Mouse (Mus musculus) liver, embryonic 13.5 days (tissue): ENCODE measurements around the gene Ahnak2. TPM values are rescaled to one million over a fixed set of nuclear protein-coding genes. Genes with fewer than 3 reads are reported as not detected.

Source experiments
- ATAC-seq: fragments of 200-750 bp; cut with Nextera tagmentation; 2 replicates; pipeline ENCODE4 v1.8.0; 2017; ENCODE audit warnings: low read depth, mild to moderate bottlenecking, moderate number of reproducible peaks, moderate library complexity
- DNase-seq: peaks from one replicate; pipeline ENCODE4 v3.0.0; 2022
- H3K27ac ChIP-seq: fragments of 300-500 bp; sonication (generic); 2 replicates; pipeline ENCODE4 v1.5.1; 2015; ENCODE audit warnings: moderate library complexity, mild to moderate bottlenecking, inconsistent platforms
- H3K27me3 ChIP-seq: fragments of 300-500 bp; sonication (generic); 2 replicates; pipeline ENCODE4 v1.6.1; 2015; ENCODE audit warnings: mild to moderate bottlenecking, inconsistent platforms
- H3K36me3 ChIP-seq: fragments of 300-500 bp; sonication (generic); 2 replicates; pipeline ENCODE4 v1.6.1; 2015; ENCODE audit warnings: mild to moderate bottlenecking, inconsistent platforms
- H3K4me1 ChIP-seq: fragments of 300-500 bp; sonication (generic); replicated peaks from 2 replicates; pipeline ENCODE4 v1.6.1; 2015; ENCODE audit warnings: inconsistent platforms
- H3K4me2 ChIP-seq: fragments of 300-500 bp; sonication (generic); 2 replicates; pipeline ENCODE4 v1.6.1; 2015; ENCODE audit warnings: inconsistent platforms, mild to moderate bottlenecking, moderate library complexity
- H3K4me3 ChIP-seq: fragments of 300-500 bp; sonication (generic); replicated peaks from 2 replicates; pipeline ENCODE4 v1.5.1; 2015; ENCODE audit warnings: mild to moderate bottlenecking, inconsistent platforms
- H3K9ac ChIP-seq: fragments of 300-500 bp; sonication (generic); 2 replicates; pipeline ENCODE4 v1.6.1; 2015; ENCODE audit warnings: mild to moderate bottlenecking, inconsistent platforms
- H3K9me3 ChIP-seq: fragments of 300-500 bp; sonication (generic); replicated peaks from 2 replicates; pipeline ENCODE4 v1.6.1; 2016; ENCODE audit warnings: inconsistent platforms
- WGBS: fragments of 180-500 bp; shearing (Covaris S2); methylation state at CpG from one replicate; pipeline ENCODE4 v1.1.7; 2015; ENCODE audit not compliant: insufficient replicate concordance; 5-methylcytosine and 5-hydroxymethylcytosine counted together
- polyA plus RNA-seq: library from polyadenylated mRNA; unstranded; fragments of >200 nt; fragmentation: Nextera tagmentation; extraction: Ambion mirVana; gene quantifications from 2 replicates; pipeline ENCODE4 v1.2.1, GENCODE M21; 2015

Gene Ahnak2
- polyA plus RNA-seq, 1 experiment from 2014 or later, result 0.15 TPM

DNA sequence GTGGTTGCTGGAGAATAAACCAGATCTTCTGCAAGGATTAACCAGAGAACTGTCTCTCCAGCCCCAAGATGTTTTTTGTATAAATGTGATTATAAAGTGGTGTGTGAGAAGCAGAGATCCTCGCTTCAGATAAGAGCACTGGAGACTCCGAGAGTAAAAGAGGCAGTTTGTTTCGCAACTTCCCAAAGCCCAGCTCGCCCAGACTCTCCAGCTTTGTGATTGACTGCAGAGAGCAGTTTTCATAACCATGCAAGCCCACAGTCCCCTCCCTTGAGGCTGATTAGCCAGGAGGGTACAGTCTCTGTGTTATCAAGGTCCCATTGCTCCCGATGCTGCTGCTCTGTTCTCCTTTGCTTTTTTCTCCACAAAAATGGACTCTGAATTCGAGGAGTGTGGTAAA, 31.1 kb upstream of the Ahnak2 start:
- Histone ChIP-seq H3K9ac (no peak overlapping the region), H3K9me3 (no peaks in the 10 kb centered on the region), H3K27me3 (no peaks in the 10 kb centered on the region), H3K4me3 (no peak overlapping the region), H3K4me1 (peaks cover 37% of the 10 kb centered on the region), H3K27ac (no peak overlapping the region), H3K4me2 (no peak overlapping the region), H3K36me3 (peaks cover 9% of the 10 kb centered on the region)
- 10% methylated on average over 6 of the region's 6 CpGs for WGBS
- ATAC-seq (no peak), DNase-seq (no peak)

DNA sequence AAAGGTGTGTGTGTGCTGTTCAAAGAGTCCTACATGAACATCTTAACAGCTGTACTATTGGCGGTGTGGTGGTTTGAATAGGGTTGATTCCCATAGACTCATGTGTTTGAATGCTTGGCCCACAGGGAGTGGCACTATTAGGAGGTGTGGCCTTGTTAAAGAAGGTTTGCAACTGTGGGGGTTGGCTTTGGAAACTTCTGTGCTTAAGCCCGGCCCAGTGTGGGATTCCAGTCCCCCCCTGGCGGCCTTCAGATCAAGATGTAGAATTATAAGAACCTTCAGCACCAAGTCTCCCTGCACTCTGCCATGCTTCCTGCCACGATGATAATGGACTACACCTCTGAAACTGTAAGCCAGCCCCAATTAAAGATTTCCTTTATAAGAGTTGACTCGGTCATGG, 30.0 kb upstream of the Ahnak2 start:
- Histone ChIP-seq H3K27ac (no peak overlapping the region), H3K36me3 (peaks cover 14% of the 10 kb centered on the region), H3K9ac (no peak overlapping the region), H3K27me3 (no peaks in the 10 kb centered on the region), H3K4me2 (no peak overlapping the region), H3K4me1 (peaks cover 44% of the 10 kb centered on the region), H3K4me3 (no peak overlapping the region), H3K9me3 (no peaks in the 10 kb centered on the region)
- 71% methylated on average over 5 of the region's 5 CpGs for WGBS
- DNase-seq (no peak), ATAC-seq (no peak)

DNA sequence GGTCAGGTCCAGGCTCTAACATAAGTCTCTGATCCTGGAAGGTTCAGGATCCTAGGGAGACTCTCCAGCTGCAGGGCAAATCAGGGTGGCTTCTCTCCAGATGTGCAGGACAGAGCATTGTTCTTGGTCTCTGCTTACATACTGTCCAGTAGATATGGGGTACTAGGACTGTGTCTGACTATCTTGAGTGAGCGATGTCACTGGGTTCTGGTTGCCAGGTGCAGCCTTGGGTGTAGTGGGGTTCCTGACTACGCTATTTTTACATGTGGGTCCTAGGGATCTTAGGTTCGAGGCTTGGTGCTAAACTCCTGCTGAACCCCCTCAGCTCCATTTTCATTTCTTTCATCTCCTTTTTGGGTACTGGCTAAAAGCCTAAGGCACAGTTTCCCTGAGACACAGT, 28.1 kb upstream of the Ahnak2 start:
- H3K4me1 ChIP-seq, result peaks cover 62% of the 10 kb centered on the region
- WGBS, result 70% methylated on average over 3 of the region's 3 CpGs
- no peaks in the 10 kb centered on the region for H3K9me3 ChIP-seq
- peak overlapping the region; percentile 80 for H3K9ac ChIP-seq
- ATAC-seq (no peak), DNase-seq (no peak)
- H3K27me3 ChIP-seq, result no peaks in the 10 kb centered on the region
- peak overlapping the region; percentile 73 for H3K4me3 ChIP-seq
- peaks cover 33% of the 10 kb centered on the region for H3K36me3 ChIP-seq
- H3K4me2 ChIP-seq, result peak overlapping the region; percentile 81
- H3K27ac ChIP-seq, result peak overlapping the region; percentile 79

DNA sequence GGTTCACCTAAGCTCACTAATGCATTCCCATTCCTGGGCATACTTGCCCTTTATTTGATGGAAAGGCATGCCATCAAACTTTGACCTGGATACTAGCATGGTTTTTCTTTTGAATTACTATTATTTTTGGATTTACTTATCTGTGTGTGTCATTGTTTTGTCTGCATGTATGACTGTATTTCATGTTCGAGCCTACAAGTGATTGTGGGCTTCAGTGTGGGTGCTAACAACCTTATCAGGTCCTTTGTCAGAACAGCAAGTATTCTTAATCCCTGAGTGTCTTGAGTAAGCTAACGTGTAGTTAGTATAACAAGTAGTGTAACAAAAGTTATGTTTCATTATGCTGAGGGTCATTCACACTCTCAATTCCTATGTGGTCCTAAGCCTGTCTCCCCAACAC, 27.7 kb upstream of the Ahnak2 start:
- H3K27ac ChIP-seq, result peak overlapping the region; percentile 79
- no peaks in the 10 kb centered on the region for H3K9me3 ChIP-seq
- H3K4me1 ChIP-seq, result peaks cover 66% of the 10 kb centered on the region
- H3K27me3 ChIP-seq, result no peaks in the 10 kb centered on the region
- ATAC-seq (no peak), DNase-seq (no peak)
- H3K36me3 ChIP-seq, result peaks cover 35% of the 10 kb centered on the region
- H3K4me2 ChIP-seq, result peak overlapping the region; percentile 81
- H3K4me3 ChIP-seq, result peak overlapping the region; percentile 73
- H3K9ac ChIP-seq, result peak overlapping the region; percentile 80
- WGBS, result 14% methylated on average over 2 of the region's 2 CpGs

DNA sequence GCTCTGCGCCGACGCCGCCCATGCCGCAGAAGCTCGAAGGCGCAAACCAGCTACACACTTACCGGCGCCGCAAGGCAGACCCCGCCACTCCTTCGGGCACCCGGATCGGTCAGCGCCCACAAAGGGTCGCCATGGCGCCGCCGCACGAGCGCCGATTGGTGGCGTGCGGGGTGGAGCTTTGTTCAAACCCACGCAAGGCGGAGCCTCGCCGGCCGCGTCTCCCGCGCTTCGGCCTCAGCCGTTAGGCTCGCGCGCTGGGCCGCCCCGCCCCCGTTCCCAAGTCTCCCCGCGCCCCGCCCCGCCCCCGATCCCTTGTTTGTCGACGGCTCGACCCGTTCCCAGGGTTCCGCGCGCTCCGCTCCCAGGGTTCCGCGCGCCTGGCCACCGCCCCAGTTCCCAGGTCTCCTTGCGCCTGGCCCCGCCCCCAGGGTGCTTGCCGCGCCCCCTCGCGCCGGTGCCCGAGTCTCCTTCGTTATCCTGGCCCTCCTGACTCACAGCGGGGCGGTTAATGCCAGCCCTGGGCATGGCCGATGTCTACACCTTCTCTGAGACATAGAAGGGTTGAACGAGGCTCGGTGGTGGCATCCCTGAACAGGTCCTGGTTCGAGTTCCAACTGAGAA, 26.9 kb upstream of the Ahnak2 start, which contains the start of gene Cdca4:
Gene Cdca4 (minus strand): TSS at position 180 of the 621 bp plus-strand sequence.
- Histone ChIP-seq H3K9ac (peak within 1 kb of the TSS; percentile 93), H3K36me3 (peaks cover 43% of the 10 kb centered on the region), H3K4me3 (peak within 1 kb of the TSS; percentile 95), H3K4me2 (peak within 1 kb of the TSS; percentile 83), H3K27me3 (no peaks in the 10 kb centered on the region), H3K4me1 (peaks cover 74% of the 10 kb centered on the region), H3K27ac (peak within 1 kb of the TSS; percentile 93), H3K9me3 (no peaks in the 10 kb centered on the region)
- ATAC-seq (peak; percentile 94), DNase-seq (peak; percentile 97)
- under 1% methylated on average over 71 of the region's 72 CpGs for WGBS

DNA sequence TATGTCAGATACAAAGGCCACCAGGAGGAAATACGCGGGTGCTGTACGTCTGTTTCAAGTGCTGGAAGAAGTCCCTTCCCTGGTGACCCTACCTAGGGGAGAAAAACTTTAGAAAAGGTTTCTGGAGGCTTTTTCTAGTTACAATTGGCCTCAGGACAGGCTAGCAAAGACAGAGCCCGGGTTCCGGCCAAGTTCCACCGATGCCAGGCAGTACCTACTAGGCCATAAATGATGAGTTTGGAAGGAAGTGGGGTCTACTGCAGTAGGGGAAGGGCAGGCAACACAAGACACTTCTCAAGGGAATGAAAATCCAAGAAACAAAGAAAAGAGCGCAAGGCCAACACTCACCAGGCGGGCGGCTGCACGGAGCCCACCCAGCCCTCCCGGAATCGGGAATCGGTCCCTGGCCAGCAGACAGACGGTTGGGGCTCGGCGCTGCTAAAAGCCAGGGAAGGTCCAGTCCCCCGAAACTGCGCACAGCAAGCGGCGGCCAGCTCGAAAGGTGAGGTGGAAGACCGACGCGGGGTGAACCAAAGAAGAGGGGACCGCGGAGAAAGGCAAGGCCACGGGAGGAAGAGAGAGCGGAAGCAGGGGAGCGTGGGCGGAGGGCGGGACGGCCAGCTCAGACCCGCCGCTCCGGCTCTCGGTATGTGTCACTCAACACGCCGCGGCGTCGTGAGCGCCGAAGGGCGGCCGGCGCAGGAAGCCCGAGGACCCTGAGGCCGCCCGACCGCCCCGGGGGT, 26.2 kb upstream of the Ahnak2 start:
- under 1% methylated on average over 47 of the region's 51 CpGs for WGBS
- ATAC-seq, result peak; percentile 67
- DNase-seq, result no peak
- Histone ChIP-seq H3K9ac (peak overlapping the region; percentile 93), H3K27ac (peak overlapping the region; percentile 93), H3K4me1 (peaks cover 77% of the 10 kb centered on the region), H3K4me3 (peak overlapping the region; percentile 95), H3K36me3 (peaks cover 50% of the 10 kb centered on the region), H3K27me3 (no peaks in the 10 kb centered on the region), H3K4me2 (peak overlapping the region; percentile 83), H3K9me3 (no peaks in the 10 kb centered on the region)

DNA sequence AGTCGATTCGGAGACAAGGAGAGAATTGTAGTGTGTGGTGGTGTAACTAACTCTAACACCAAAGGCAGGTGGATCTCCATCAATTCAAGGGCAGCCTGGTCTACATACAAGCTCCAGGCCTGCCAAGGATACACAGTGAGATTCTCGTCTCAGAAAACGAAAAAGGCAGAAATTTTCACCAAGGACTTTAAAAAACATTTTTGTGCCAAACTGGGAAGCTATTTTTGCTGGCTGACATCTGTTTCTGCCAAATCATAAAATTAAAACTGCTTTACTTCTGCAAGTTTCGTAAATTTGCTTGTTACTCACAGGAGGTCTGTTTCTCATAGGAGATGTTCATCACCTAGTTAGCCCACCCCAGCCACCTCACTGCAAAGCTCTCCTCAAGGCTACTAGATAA, 23.4 kb upstream of the Ahnak2 start:
- peak overlapping the region; percentile 93 for H3K9ac ChIP-seq
- WGBS, result 70% methylated on average over 5 of the region's 5 CpGs
- H3K4me2 ChIP-seq, result peak overlapping the region; percentile 83
- no peak for DNase-seq
- H3K27ac ChIP-seq, result 0 out of 2 replicates have a peak overlapping the region, but pooled peaks have one; percentile 40
- no peak for ATAC-seq
- H3K27me3 ChIP-seq, result no peaks in the 10 kb centered on the region
- H3K4me3 ChIP-seq, result peak overlapping the region; percentile 95
- H3K4me1 ChIP-seq, result peaks cover 79% of the 10 kb centered on the region
- H3K9me3 ChIP-seq, result no peaks in the 10 kb centered on the region
- peaks cover 65% of the 10 kb centered on the region for H3K36me3 ChIP-seq

DNA sequence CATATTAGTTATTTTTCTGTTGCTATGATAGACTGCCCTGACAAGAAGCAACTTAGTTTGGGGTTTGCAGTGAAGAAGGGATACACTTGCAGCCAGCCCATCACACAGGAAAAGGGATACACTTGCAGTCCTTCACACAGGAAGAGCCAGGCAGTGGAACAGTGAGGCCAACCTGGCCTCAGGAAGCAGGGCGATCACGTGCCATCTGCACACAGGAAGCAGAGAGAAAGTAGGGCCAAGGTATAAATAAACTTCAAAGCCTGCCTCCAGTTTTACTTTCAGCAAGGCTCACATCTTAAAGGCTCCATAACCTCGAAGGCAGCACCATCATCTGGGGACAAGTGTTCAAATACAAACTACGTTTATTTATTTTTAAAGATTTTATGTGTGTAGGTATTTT, 20.8 kb upstream of the Ahnak2 start:
- Histone ChIP-seq H3K4me2 (peak overlapping the region; percentile 19; the same call in 1 of the 2 replicates), H3K27me3 (no peaks in the 10 kb centered on the region), H3K4me1 (peaks cover 76% of the 10 kb centered on the region), H3K27ac (no peak overlapping the region), H3K4me3 (no peak overlapping the region), H3K9ac (0 out of 2 replicates have a peak overlapping the region, but pooled peaks have one; percentile 44), H3K36me3 (peaks cover 92% of the 10 kb centered on the region), H3K9me3 (no peaks in the 10 kb centered on the region)
- WGBS, result 42% methylated on average over 4 of the region's 4 CpGs
- ATAC-seq (no peak), DNase-seq (no peak)

DNA sequence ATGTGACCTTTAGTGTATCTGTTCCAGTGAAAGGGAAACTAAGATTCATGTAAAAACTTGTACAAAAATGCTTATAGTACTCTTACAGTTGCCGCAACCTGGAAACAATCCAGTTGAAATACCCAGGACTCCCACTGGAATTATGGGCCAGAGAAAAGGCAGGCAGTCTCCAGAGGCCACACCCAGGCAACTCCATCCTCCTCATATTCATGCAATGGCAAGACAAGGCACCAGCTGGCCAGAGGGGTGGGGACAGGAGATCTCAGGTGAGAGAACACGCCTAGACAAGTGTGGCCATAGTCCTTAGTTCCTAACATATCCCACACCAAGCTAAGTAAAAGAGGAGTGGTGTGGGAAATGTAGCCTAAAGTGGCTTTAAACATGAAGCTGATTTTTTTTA, 20.2 kb upstream of the Ahnak2 start:
- no peaks in the 10 kb centered on the region for H3K9me3 ChIP-seq
- no peak for DNase-seq
- H3K4me2 ChIP-seq, result peak overlapping the region; percentile 13; the same call in 1 of the 2 replicates
- peaks cover 71% of the 10 kb centered on the region for H3K4me1 ChIP-seq
- WGBS, result 75% methylated on average over 2 of the region's 2 CpGs
- no peaks in the 10 kb centered on the region for H3K27me3 ChIP-seq
- H3K9ac ChIP-seq, result no peak overlapping the region
- H3K27ac ChIP-seq, result no peak overlapping the region
- no peak overlapping the region for H3K4me3 ChIP-seq
- no peak for ATAC-seq
- peaks cover 94% of the 10 kb centered on the region for H3K36me3 ChIP-seq

DNA sequence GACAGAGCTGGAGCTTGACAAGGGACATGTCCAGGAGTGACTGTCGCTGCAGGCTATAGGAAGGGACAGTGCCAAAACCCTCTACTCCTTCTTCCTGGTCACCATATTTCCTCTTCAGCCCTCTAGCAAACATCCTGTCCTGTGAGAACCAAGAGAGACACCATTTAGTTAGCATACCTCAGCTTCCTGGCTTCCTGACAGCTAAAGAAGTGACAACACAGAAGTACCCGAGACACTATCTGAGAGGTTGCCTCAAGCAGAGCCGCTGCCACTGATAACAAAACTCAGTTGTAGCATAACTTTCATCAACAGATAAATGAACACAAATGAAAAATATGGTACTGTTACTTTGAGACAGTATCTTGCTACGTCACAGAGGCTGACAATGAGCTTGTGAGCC, 19.5 kb upstream of the Ahnak2 start:
- 34% methylated on average over 4 of the region's 4 CpGs for WGBS
- Histone ChIP-seq H3K4me2 (peak overlapping the region; percentile 3; the same call in 1 of the 2 replicates), H3K4me3 (no peak overlapping the region)

DNA sequence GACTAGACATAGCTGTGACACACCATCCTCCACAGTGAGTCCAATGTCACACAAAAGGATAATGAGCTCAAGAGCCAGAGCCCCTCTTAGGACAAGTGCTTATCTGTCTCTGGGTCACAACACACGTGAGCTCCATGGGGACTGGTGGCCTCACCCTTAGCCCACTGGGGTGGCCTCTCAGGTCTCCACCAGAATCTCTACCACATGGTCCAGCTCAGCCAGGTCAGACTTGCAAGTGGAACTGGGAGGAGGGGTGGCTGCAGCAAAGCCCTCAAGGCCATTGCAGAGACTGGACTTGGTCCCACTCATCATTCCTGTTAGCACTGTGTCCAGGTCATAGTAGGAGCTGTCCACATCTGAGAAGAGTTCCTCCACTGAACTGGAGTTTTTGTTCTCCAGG, 18.8 kb upstream of the Ahnak2 start:
- Histone ChIP-seq H3K4me3 (no peak overlapping the region), H3K9me3 (no peaks in the 10 kb centered on the region), H3K27me3 (no peaks in the 10 kb centered on the region), H3K36me3 (peaks cover 94% of the 10 kb centered on the region), H3K9ac (no peak overlapping the region), H3K27ac (no peak overlapping the region), H3K4me1 (peaks cover 57% of the 10 kb centered on the region), H3K4me2 (peak overlapping the region; percentile 3; the same call in 1 of the 2 replicates)
- DNase-seq, result no peak
- peak; percentile 21; the same call in 1 of the 2 replicates for ATAC-seq
- WGBS, result 15% methylated on average over 1 of the region's 1 CpGs

More for the DNA sequence above, 19.5 kb upstream of the Ahnak2 start:
- H3K27ac ChIP-seq, result peak overlapping the region; percentile 23; the same call in 1 of the 2 replicates
- no peaks in the 10 kb centered on the region for H3K27me3 ChIP-seq
- peaks cover 64% of the 10 kb centered on the region for H3K4me1 ChIP-seq
- peaks cover 94% of the 10 kb centered on the region for H3K36me3 ChIP-seq
- ATAC-seq (no peak; the same call in 1 of the 2 replicates), DNase-seq (no peak)
- H3K9me3 ChIP-seq, result no peaks in the 10 kb centered on the region
- H3K9ac ChIP-seq, result no peak overlapping the region
